Mouse (Mus musculus): ENCODE measurements around the gene Dera.

The Dera gene

DNA sequence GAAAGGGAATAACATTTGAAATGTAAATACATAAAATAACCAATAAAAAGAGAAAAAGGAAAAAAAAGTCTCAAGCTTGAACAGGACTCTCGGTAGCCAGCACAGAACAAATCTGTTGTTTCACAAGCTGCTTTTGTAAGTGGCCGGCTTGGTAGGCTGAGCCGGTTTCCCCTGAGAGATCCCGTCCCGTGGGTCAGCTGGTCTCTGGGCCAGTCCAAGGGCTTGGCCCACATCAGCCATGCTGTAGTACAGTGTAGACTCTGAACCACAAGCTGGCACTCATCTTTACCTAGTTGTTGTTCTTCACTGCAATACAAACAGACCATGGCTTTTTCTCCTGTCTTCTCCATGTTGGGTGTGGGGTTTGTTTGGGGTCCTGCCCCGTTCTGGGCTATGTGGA is 53.0 kb downstream of the Dera start:
- no peak for DNase-seq

GRCm38 (mm10) chr6:137808706-137809105 is 54.4 kb downstream of the Dera start:
- no peak for DNase-seq

- no peak for DNase-seq
Measured at GRCm38 (mm10) chr6:137810136-137810535, 55.8 kb downstream of the Dera start.

- no peak for DNase-seq
Measured at GRCm38 (mm10) chr6:137814006-137814405, 59.7 kb downstream of the Dera start.

- DNase-seq = no peak
Measured at GRCm38 (mm10) chr6:137816508-137816907, 62.2 kb downstream of the Dera start.

- no peak for DNase-seq
Measured at GRCm38 (mm10) chr6:137822550-137822949, 68.2 kb downstream of the Dera start.

DNA sequence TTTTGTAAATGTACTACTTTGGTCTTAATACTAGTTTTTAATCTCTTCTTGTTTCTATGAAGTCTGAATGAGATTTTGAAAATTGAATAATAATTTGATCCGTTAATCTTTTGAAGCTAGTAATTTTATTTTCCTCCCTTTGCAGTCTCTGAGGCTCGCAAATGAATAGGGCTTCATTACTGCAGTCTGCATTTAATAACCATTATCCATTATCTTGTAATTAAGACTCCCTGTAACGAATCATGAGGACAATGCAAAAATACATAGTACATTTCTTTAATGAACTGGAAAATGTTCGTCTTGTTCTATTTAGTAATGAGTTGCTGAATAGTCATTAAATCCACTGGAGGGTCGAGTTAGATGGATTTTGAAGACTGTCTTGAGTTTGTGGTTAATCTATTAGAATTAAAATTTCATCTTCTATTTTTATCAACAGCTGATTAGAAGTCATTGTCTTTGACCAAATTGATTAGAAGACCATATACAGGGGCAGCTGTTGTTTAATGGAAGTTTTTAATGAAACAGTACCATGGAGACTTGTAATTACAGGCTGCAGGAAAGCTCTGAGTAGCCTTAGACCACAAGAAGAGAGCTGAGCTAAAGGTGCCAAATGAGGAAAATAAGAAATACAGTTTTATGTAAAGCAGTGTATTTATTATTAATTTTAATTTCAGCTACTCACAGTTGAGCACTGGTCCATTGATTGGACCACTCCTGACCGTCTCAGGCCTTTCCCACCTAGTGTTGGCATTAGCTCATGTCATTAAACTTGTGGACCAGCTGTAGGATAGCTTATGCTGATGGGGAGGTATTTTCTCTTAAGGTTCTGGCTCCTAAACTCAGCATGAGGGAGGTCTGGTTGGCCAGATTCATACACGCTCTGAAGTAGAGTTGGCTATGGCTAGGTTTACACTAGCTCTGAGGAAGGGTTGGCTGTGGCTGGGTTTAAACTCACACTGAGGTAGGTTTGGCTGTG is 70.0 kb downstream of the Dera start:
- DNase-seq = no peak

GRCm38 (mm10) chr6:137825022-137825613 is 70.8 kb downstream of the Dera start:
- DNase-seq = no peak

DNA sequence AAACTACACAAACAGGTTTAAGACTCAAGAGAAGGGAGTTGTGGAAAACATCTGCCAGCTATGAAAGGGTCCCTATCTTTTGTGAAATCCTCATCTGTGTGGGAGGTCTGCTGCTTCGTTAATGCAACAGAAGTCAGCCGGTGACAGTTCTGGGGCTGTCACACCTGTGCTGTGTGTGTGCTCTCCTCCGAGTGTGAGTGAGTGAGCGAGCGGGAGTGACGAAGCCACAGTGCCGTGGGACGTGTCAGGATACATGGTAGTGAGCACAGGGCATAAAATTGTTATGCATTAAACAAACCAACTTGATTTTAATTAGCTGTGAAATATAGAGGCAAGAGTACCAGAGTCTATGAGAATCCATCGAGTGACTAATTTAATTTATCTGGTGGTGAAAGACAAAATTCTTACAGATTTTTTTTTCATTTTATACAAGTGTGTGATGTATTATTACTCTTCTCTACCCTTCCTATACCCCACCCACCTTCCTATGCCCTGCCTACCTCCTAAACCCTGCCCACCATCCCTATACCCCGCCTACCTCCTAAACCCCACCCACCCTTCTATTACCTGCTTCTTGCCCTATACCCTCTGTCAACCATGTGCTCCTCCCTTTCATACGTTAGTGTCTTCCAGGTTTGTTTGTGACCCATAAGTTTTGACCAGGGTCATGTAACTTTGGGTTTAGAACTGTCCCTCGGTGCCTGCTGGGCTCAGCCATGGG is 74.9 kb downstream of the Dera start:
- no peak for DNase-seq

- no peak for DNase-seq
Measured at GRCm38 (mm10) chr6:137836799-137837198, 82.5 kb downstream of the Dera start.

DNA sequence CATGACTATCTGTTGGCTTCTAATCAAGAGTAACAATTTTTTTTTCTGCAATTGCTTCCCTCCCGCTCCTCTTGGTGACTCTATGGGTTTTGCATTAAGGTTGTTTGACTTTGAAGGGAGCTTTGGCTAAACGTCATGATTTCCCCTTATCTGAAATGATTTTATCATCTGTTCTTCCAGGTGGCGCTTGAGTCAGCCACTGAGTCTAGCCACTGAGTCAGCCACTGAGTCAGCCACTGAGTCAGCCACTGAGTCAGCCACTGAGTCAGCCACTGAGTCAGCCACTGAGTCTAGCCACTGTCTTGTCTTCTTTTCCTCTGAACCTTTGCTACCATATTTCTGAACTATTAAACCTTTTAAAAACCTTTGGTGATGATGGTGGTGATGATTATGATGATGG is 89.0 kb downstream of the Dera start:
- no peak for DNase-seq

DNA sequence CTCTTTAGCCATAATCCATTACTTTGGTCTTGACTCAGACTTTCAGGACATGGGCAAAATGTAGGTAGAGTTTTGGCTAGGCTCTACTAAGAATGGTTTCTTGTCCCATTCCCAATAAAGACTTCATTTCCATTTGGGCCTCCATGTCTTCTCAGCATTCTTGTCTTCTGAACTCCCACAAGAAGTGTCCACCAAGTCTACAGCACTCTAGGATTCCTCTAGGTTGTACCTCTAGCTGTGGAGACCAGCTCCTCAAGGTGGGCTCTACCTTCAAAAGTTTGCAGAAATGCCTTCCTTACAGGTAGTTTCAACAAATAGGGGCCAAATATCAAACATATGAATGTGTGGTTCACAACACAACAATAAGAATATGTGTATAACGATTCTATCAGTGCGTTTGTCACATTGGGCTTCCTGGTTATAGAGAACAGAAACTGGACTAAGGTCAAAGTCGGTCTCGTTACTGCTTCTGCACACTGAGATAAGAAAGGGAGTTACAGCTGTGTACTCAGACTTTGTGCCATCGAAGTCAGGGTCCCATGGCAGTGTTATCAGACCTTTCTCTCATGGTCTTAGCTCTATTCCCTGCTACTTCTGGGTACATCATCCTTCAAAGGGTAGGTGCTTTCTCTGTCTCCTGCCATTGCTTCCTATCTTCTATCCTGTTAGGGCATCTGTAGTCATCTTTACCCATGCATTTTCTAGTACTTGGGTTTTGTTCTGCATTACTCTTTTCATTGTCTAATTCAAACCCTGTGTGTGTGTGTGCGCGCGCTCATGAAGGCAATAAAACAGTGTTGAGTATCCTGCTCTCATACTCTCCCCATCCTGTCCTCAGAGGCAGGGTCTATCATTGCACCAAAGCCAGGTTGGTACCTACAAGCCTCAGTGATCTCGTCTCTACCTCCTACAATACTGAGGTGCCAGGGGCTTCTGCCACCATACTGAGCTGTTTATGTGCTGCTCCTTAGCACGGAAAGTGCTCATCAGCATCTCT is 103.2 kb downstream of the Dera start:
- DNase-seq = no peak

- DNase-seq = no peak
Measured at GRCm38 (mm10) chr6:137869903-137870580, 115.7 kb downstream of the Dera start.

DNA sequence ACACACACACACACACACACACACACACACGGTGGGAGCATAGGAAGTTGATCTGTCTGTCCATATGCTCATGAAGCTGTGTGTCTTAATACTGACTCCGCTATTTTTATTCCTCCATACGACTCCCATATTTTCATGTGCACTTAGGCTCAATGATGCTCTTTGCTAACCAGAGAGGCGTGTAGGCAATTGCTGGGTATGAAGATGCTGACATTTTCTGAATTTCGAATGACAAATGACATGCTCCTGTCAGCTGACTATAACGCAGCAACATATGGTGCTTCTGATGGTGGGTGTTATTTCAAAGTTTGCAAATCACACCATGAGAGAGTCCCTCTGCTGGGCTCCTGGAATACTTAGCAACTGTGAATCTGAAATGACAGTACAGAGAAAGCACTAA is 116.3 kb downstream of the Dera start:
- no peak for DNase-seq

- DNase-seq = no peak
Measured at GRCm38 (mm10) chr6:137872055-137872735, 117.8 kb downstream of the Dera start.

DNA sequence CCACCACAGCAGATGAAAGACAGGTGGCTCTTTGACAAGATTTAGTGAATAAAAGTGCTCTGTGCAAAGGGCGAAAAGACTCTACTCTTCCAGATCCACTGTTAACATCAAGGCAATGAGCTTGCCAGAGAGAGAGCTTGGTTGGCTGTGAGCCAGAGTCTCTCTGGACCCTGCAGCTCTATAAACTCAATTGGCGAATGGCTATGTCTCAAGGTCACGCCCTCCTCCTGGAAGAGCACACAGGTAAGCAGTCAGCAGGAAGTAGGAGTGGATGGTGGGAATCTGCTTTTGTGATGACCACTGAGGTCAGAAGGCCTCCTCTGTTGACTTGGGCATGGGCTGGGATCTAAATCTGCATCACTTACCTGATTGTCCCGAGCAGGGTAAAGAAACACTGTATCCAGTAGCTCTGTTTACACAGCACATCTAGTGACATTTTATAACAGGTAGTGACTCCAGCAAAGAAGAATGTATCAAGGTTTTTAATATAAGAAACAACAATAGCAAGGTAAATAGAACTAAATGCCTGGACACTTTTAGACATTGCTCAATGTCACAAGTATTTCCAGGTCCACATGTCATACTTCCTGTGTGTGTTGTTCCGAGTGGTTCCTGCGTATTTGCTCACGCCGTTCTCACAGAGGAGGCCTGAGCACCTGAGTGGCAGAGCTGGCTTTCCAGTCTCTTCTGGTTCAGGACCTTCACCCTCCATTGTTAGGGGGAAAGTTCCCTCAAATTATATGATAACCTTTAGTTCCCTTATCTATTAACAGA is 120.3 kb downstream of the Dera start:
- DNase-seq = no peak

- no peak for DNase-seq
Measured at GRCm38 (mm10) chr6:137885644-137886043, 131.3 kb downstream of the Dera start.

DNA sequence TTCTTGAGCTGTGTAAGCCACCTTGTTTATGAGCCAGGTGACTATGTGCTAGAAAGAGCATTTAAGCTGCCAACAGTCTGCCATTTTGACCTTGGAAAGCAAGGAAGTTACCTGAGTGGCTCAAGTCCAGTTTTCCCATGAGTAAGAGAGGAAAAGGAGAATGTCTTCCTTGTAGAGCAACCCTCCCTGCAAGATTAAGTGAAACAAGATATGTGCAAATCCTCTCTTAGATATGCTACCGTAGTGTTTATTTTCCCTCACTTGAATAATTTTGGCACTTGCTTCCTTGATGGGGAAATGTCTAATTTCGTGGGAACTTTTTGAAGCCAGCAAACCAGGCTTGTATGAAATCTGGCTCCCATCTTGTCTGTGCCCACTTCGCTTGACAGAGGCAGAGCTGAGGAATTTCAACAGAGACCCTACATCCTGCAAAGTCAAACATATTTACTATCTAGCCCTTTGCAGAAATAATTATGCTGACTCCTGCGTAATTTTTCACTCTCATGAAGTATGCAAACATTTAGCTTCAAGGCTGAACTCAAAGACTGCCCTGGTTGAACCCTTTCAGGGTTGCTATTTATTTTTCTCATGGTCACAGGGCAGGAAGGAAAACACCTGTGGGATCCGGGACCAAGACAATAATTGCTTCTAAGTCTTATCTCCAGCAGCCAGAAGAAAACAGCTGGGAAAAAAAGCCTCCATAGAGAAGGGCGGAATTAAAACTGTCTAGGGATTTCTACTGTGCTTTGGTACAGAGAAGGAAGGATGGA is 132.0 kb downstream of the Dera start:
- DNase-seq = no peak

GRCm38 (mm10) chr6:137887258-137887657 is 132.9 kb downstream of the Dera start:
- no peak for DNase-seq

GRCm38 (mm10) chr6:137897671-137898070 is 143.3 kb downstream of the Dera start:
- DNase-seq = no peak
